9 mouse cellular contexts compared by ENCODE assay signal in genomic region chr7:100124211-100124610, GRCm38 (mm10). TPM values are rescaled to one million over a fixed set of nuclear protein-coding genes. Genes with fewer than 3 reads are reported as not detected.
DNase-seq lines count a peak whose midpoint lies in the region; TF ChIP-seq lines count a peak whose summit lies in the region.
"Had no signal": no experiment of that assay in that cellular context is flagged by ENCODE, and none has a peak within 500 bp of the region (broad histone marks: within the 10 kb centered on the region; RNA-seq: fewer than 3 reads in every experiment).

No protein-coding gene starts in this region.

- no peak for TF ChIP-seq POLR2A in heart, adult 2 months (IDR thresholded peaks at IDR 0.05; ENCODE audit: insufficient read depth, low read depth, low read length)
- TF ChIP-seq POLR2A in lung, adult 2 months (IDR thresholded peaks at IDR 0.05; ENCODE audit: borderline replicate concordance, extremely low read depth, low read depth, low read length) = no peak

- H3K9me3 ChIP-seq in ES-E14 (ENCODE audit: control insufficient read depth, insufficient read depth, low read depth, low read length) = no peaks in the 10 kb centered on the region
- H3K9me3 ChIP-seq: limb, embryonic 15.5 days had no signal

- H3K9ac ChIP-seq in heart, adult 2 months (ENCODE audit: low read depth, low read length) = no peak overlapping the region
- H3K9ac ChIP-seq in ES-E14 (ENCODE audit: insufficient read depth, low read depth, low read length, poor library complexity, severe bottlenecking) = no peak overlapping the region
- H3K9ac ChIP-seq: limb, embryonic 15.5 days had no signal

- H3K4me1 ChIP-seq in heart, adult 2 months (ENCODE audit: control insufficient read depth, insufficient read depth, low read length) = 0 out of 2 replicates have a peak, but pooled peaks cover 3% of the 10 kb centered on the region
- peaks cover 0 to 2% of the 10 kb centered on the region in 2 experiments; a peak in 1 of 4 replicates for H3K4me1 ChIP-seq in ES-E14 (ENCODE audit: control insufficient read depth in 2 of 2, insufficient read depth in 2 of 2, low read length in 2 of 2, poor library complexity in 1 of 2)
- H3K4me1 ChIP-seq in lung, adult 2 months (ENCODE audit: control insufficient read depth, insufficient read depth, low read length) = peaks cover 2% of the 10 kb centered on the region; the same call in 1 of the 2 replicates

- no peaks in the 10 kb centered on the region for H3K27me3 ChIP-seq in heart, adult 2 months (ENCODE audit: control insufficient read depth, insufficient read depth, low read length)
- H3K27me3 ChIP-seq: limb, embryonic 15.5 days had no signal

- H3K4me3 ChIP-seq in heart, adult 2 months = no peak overlapping the region
- H3K4me3 ChIP-seq in ES-E14 (ENCODE audit: insufficient read depth in 1 of 2, low read depth in 1 of 2, low read length in 2 of 2, poor library complexity in 1 of 2, severe bottlenecking in 1 of 2) = no peak overlapping the region
- no peak overlapping the region for H3K4me3 ChIP-seq in lung, adult 2 months (replicated peaks; ENCODE audit: extremely low read depth, low read depth, low read length)
- H3K4me3 ChIP-seq: limb, embryonic 15.5 days had no signal

- no peaks in the 10 kb centered on the region for H3K79me2 ChIP-seq in heart, adult 2 months (replicated peaks; ENCODE audit: control insufficient read depth, insufficient read depth, low read length)

- intact Hi-C loops in heart, adult 2 months (cut with DNase I) = loop anchor here (1.0 to 10.0 kb wide), 3 partner anchors 63 to 241 kb away; no protein-coding TSS in a partner anchor

- H3K36me3 ChIP-seq in heart, adult 2 months (ENCODE audit: control insufficient read depth, insufficient read depth, low read length) = no peaks in the 10 kb centered on the region
- no peaks in the 10 kb centered on the region for H3K36me3 ChIP-seq in ES-E14 (ENCODE audit: control insufficient read depth, insufficient read depth, low read length, poor library complexity, severe bottlenecking)
- H3K36me3 ChIP-seq: limb, embryonic 15.5 days had no signal

- TF ChIP-seq CTCF in heart, adult 2 months (IDR thresholded peaks at IDR 0.05) = peak; percentile 66
- TF ChIP-seq CTCF in lung, adult 2 months (IDR thresholded peaks at IDR 0.05; ENCODE audit: insufficient read depth, low read length) = 0 out of 2 replicates have a peak, but pooled peaks have one; percentile 39

- no peak overlapping the region for H3K27ac ChIP-seq in heart, adult 2 months
- no peak overlapping the region for H3K27ac ChIP-seq in ES-E14 (ENCODE audit: insufficient read depth, low read depth, low read length, poor library complexity, severe bottlenecking)
- H3K27ac ChIP-seq: limb, embryonic 15.5 days had no signal

- 85% methylated on average over 2 of the region's 2 CpGs for WGBS in heart, adult 2 months
- 71% methylated on average over 2 of the region's 2 CpGs for WGBS in lung, adult 2 months

- no peak for TF ChIP-seq EP300 in heart, adult 2 months (IDR thresholded peaks at IDR 0.05; ENCODE audit: insufficient read depth, low read depth, low read length)

- in situ Hi-C loops in ES-E14 (cut with MboI; ENCODE audit: low sequenced_read_pairs in 2 of 2, unreplicated experiment in 2 of 2) = no loop called here

- peak; percentile 16 to 59 for DNase-seq in heart, adult 2 months
- no peak for DNase-seq in heart, adult 9 months (ENCODE audit: low spot score in 2 of 2)
- DNase-seq in 3T3-L1 (ENCODE audit: low read depth, low spot score) (peak; percentile 54), ES-E14 (ENCODE audit: low read depth, low spot score) (peak; percentile 77)
- peak; percentile 26 to 35 for DNase-seq in cerebellum, postnatal 36 days
- peak; percentile 29 for DNase-seq in lung, adult 2 months
- peak; percentile 76 for DNase-seq in testis, postnatal 10 days (ENCODE audit: low spot score)
- DNase-seq in gastrocnemius, adult 8-10 months (ENCODE audit: low spot score in 2 of 2) = no peak

TF ChIP-seq in ES-E14, 5 proteins besides CTCF, POLR2A, EP300 and RAD21:
- TF ChIP-seq ZC3H11A (IDR thresholded peaks at IDR 0.05; ENCODE audit: borderline replicate concordance, low read depth, low read length) (no peak), CHD2 (IDR thresholded peaks at IDR 0.05; ENCODE audit: low read depth, low read length) (no peak), HCFC1 (IDR thresholded peaks at IDR 0.05; ENCODE audit: borderline replicate concordance, insufficient read depth, low read length) (no peak), ZNF384 (IDR thresholded peaks at IDR 0.05; ENCODE audit: low read depth, low read length) (no peak), MAFK (IDR thresholded peaks at IDR 0.05; ENCODE audit: insufficient read depth, low read depth, low read length) (no peak)

RNA-seq across cellular contexts. Expression of gene Pold3, which starts 2.8 kb away (rescaled TPM):
- total RNA-seq in heart, adult 2 months (2021) = 1 to 10 TPM; 9.0 to 9.1 TPM
- 4.4 and 6.5 TPM in 2 replicates for polyA plus RNA-seq in heart, adult 2 months (2012; rRNA removed)
- total RNA-seq in ES-E14 (2012; rRNA removed) = 42.5 and 51.4 TPM in 2 replicates
- 4.7 and 6.8 TPM in 2 replicates for polyA plus RNA-seq in lung, adult 2 months (2012; rRNA removed)
- 1 to 10 TPM; 4.2 to 6.6 (median 5.0) TPM for total RNA-seq in gastrocnemius, adult 8-10 months (2022)

RNA-seq across cellular contexts. Expression of gene Lipt2, which starts 34.9 kb away (rescaled TPM):
- 1 to 10 TPM; 5.7 to 6.0 TPM for total RNA-seq in heart, adult 2 months (2021)
- polyA plus RNA-seq in heart, adult 2 months (2012; rRNA removed) = 6.6 and 10.0 TPM in 2 replicates
- 3.8 and 6.2 TPM in 2 replicates for total RNA-seq in ES-E14 (2012; rRNA removed)
- 4.6 and 5.9 TPM in 2 replicates for polyA plus RNA-seq in lung, adult 2 months (2012; rRNA removed)
- total RNA-seq in gastrocnemius, adult 8-10 months (2022) = 1 to 10 TPM; 4.1 to 5.6 (median 4.5) TPM

RNA-seq across cellular contexts. Expression of gene Kcne3, which starts 52.1 kb away (rescaled TPM):
- under 1 TPM; 0.59 to 0.94 TPM for total RNA-seq in heart, adult 2 months (2021)
- 2.0 and 2.2 TPM in 2 replicates for polyA plus RNA-seq in heart, adult 2 months (2012; rRNA removed)
- total RNA-seq in ES-E14 (2012; rRNA removed) = not detected in 2 replicates
- 5.8 and 6.4 TPM in 2 replicates for polyA plus RNA-seq in lung, adult 2 months (2012; rRNA removed)
- 1 to 10 TPM in 1 of 4 experiments, under 1 TPM in 2, not detected in 1; 0.29 to 1.0 (median 0.89) TPM for total RNA-seq in gastrocnemius, adult 8-10 months (2022)

Comparison
In these comparisons a context has a peak if more than half of its experiments do, and no peak if none do; other contexts are left out.
1. DNase-seq: peak in heart, adult 2 months (2 of 2), 3T3-L1 (single experiment), ES-E14 (single experiment), cerebellum, postnatal 36 days (2 of 2), lung, adult 2 months (single experiment) and testis, postnatal 10 days (single experiment); none in heart, adult 9 months (0 of 2) and gastrocnemius, adult 8-10 months (0 of 2).